Mouse (Mus musculus) megakaryocyte-erythroid progenitor cell, adult 5-6 weeks (primary cell): ENCODE results near the gene Ccdc126. TPM values are rescaled to one million over a fixed set of nuclear protein-coding genes. Genes with fewer than 3 reads are reported as not detected.
A peak's percentile ranks its signal among the peaks of the same experiment; 100 is the strongest.

Source experiments
- ATAC-seq: replicated peaks from 2 replicates; pipeline ENCODE4 v1.8.0; 2016; ENCODE audit warnings: mild to moderate bottlenecking, inconsistent platforms; ENCODE audit not compliant: severe bottlenecking, poor library complexity, low FRiP score, low TSS enrichment
- total RNA-seq, 2 experiments: library from RNA; stranded (forward) in 1 of 2; stranded (reverse) in 1 of 2; fragments of 200-1000, 215-1000 nt in 1 of 2; fragments of >200 nt in 1 of 2; fragmentation: Nextera tagmentation in 1 of 2; gene quantifications; 2 replicates each; pipeline ENCODE4 v1.2.3; 2014 to 2017

The Ccdc126 gene
- total RNA-seq, 2 experiments from 2014 or later: 0.70 to 0.94 TPM

- no peak for ATAC-seq
Measured at GRCm38 (mm10) chr6:49338566-49338965, 19.5 kb downstream of the Ccdc126 start.

GRCm38 (mm10) chr6:49339145-49339544 is 20.1 kb downstream of the Ccdc126 start:
- ATAC-seq: no peak

- ATAC-seq: peak; percentile 73; the same call in 1 of the 2 replicates
Measured at GRCm38 (mm10) chr6:49343737-49344469, 24.8 kb downstream of the Ccdc126 start.

- no peak for ATAC-seq
Measured at GRCm38 (mm10) chr6:49349826-49350225, 30.8 kb downstream of the Ccdc126 start.

GRCm38 (mm10) chr6:49354613-49355012 is 35.5 kb downstream of the Ccdc126 start:
- ATAC-seq: no peak

- ATAC-seq: no peak
Measured at GRCm38 (mm10) chr6:49355171-49355570, 36.1 kb downstream of the Ccdc126 start.

GRCm38 (mm10) chr6:49360420-49360819 is 41.3 kb downstream of the Ccdc126 start:
- peak; percentile 77; the same call in 1 of the 2 replicates for ATAC-seq

GRCm38 (mm10) chr6:49367159-49368054 is 48.3 kb downstream of the Ccdc126 start, which contains the start of gene Fam221a:
TSS of gene Fam221a (plus strand) at chr6:49367739.
- ATAC-seq: peak; percentile 98

- ATAC-seq: no peak
Measured at GRCm38 (mm10) chr6:49368212-49368611, 49.1 kb downstream of the Ccdc126 start.

GRCm38 (mm10) chr6:49372705-49373104 is 53.6 kb downstream of the Ccdc126 start:
- ATAC-seq: peak; percentile 91

GRCm38 (mm10) chr6:49373943-49374342 is 54.9 kb downstream of the Ccdc126 start:
- ATAC-seq: no peak

GRCm38 (mm10) chr6:49378328-49378727 is 59.3 kb downstream of the Ccdc126 start:
- no peak for ATAC-seq

Other genes with a start within 250 kb of the Ccdc126 start
- 20.5 and 32.3 TPM in 2 replicates for gene Malsu1, start 245.5 kb upstream of the Ccdc126 start, total RNA-seq (2014; fragmentation: Nextera tagmentation)
- gene Malsu1, start 245.5 kb upstream of the Ccdc126 start, total RNA-seq (2017): 7.7 and 37.2 TPM in 2 replicates
- 0.17 TPM in 1 of 2 replicates, not detected in the other for gene Igf2bp3, start 104.3 kb upstream of the Ccdc126 start, total RNA-seq (2014; fragmentation: Nextera tagmentation)
- gene Igf2bp3, start 104.3 kb upstream of the Ccdc126 start, total RNA-seq (2017): not detected in 2 replicates
- 160 and 198 TPM in 2 replicates for gene Tra2a, start 55.2 kb upstream of the Ccdc126 start, total RNA-seq (2014; fragmentation: Nextera tagmentation)
- 184 and 193 TPM in 2 replicates for gene Tra2a, start 55.2 kb upstream of the Ccdc126 start, total RNA-seq (2017)
- gene Fam221a, start 48.5 kb downstream of the Ccdc126 start, total RNA-seq (2014; fragmentation: Nextera tagmentation): 6.6 and 7.5 TPM in 2 replicates
- gene Fam221a, start 48.5 kb downstream of the Ccdc126 start, total RNA-seq (2017): 1.2 and 2.0 TPM in 2 replicates
- gene Stk31, start 76.3 kb downstream of the Ccdc126 start, total RNA-seq (2014; fragmentation: Nextera tagmentation): not detected in 2 replicates
- gene Stk31, start 76.3 kb downstream of the Ccdc126 start, total RNA-seq (2017): not detected in 2 replicates